Mouse (Mus musculus) lung, postnatal 0 days (tissue): ENCODE measurements around the gene Phospho1. TPM values are rescaled to one million over a fixed set of nuclear protein-coding genes. Genes with fewer than 3 reads are reported as not detected.
A peak's percentile ranks its signal among the peaks of the same experiment; 100 is the strongest.

Source experiments
- ATAC-seq: fragments of 200-750 bp; cut with Nextera tagmentation; 2 replicates; pipeline ENCODE4 v1.8.0; 2017; ENCODE audit warnings: moderate library complexity
- DNase-seq: peaks from one replicate; pipeline ENCODE4 v3.0.0-alpha.2; 2016; ENCODE audit warnings: low spot score
- H3K27ac ChIP-seq: fragments of 300-500 bp; sonication (generic); 2 replicates; pipeline ENCODE4 v1.5.1; 2014; ENCODE audit warnings: antibody characterized with exemption, mild to moderate bottlenecking, low read length, mixed read lengths
- H3K27me3 ChIP-seq: fragments of 300-500 bp; sonication (generic); replicated peaks from 2 replicates; pipeline ENCODE4 v1.6.1; 2014; ENCODE audit warnings: low read length, mixed read lengths; ENCODE audit not compliant: insufficient read depth
- H3K36me3 ChIP-seq: fragments of 300-500 bp; sonication (generic); 2 replicates; pipeline ENCODE4 v1.6.1; 2014; ENCODE audit warnings: low read length, mixed read lengths; ENCODE audit not compliant: insufficient read depth
- H3K4me1 ChIP-seq: fragments of 300-500 bp; sonication (generic); 2 replicates; pipeline ENCODE4 v1.6.1; 2014; ENCODE audit warnings: antibody characterized with exemption, low read depth, low read length, mixed read lengths; ENCODE audit not compliant: insufficient read depth
- H3K4me2 ChIP-seq: fragments of 300-500 bp; sonication (generic); replicated peaks from 2 replicates; pipeline ENCODE4 v1.6.1; 2014; ENCODE audit warnings: low read depth, mild to moderate bottlenecking, low read length, moderate library complexity, mixed read lengths
- H3K4me3 ChIP-seq: fragments of 300-500 bp; sonication (generic); 2 replicates; pipeline ENCODE4 v1.5.1; 2014; ENCODE audit warnings: low read depth, low read length
- H3K9ac ChIP-seq: fragments of 300-500 bp; sonication (generic); replicated peaks from 2 replicates; pipeline ENCODE4 v1.6.1; 2014; ENCODE audit warnings: low read depth, mild to moderate bottlenecking
- H3K9me3 ChIP-seq: fragments of 300-500 bp; sonication (generic); 2 replicates; pipeline ENCODE4 v1.6.1; 2016; ENCODE audit warnings: low read length, mixed read lengths
- CTCF ChIP-seq: IDR thresholded peaks from 2 replicates; pipeline ENCODE4 v1.5.1; 2016; ENCODE audit warnings: antibody characterized with exemption, mild to moderate bottlenecking
- EP300 ChIP-seq: IDR thresholded peaks from 2 replicates; pipeline ENCODE4 v1.6.1; 2016; ENCODE audit warnings: antibody characterized with exemption, mild to moderate bottlenecking, control low read depth
- WGBS: fragments of 180-500 bp; shearing (Covaris S2); extraction: QIAGEN DNeasy Blood & Tissue Kit; methylation state at CpG from one replicate; pipeline ENCODE4 v1.1.7; 2014; 5-methylcytosine and 5-hydroxymethylcytosine counted together
- polyA plus RNA-seq: library from polyadenylated mRNA; unstranded; fragments of >200 nt; fragmentation: Nextera tagmentation; extraction: Ambion mirVana; gene quantifications from 2 replicates; pipeline ENCODE4 v1.2.1, GENCODE M21; 2015

Phospho1 gene
- polyA plus RNA-seq, 1 experiment from 2014 or later = 1.6 TPM

DNA sequence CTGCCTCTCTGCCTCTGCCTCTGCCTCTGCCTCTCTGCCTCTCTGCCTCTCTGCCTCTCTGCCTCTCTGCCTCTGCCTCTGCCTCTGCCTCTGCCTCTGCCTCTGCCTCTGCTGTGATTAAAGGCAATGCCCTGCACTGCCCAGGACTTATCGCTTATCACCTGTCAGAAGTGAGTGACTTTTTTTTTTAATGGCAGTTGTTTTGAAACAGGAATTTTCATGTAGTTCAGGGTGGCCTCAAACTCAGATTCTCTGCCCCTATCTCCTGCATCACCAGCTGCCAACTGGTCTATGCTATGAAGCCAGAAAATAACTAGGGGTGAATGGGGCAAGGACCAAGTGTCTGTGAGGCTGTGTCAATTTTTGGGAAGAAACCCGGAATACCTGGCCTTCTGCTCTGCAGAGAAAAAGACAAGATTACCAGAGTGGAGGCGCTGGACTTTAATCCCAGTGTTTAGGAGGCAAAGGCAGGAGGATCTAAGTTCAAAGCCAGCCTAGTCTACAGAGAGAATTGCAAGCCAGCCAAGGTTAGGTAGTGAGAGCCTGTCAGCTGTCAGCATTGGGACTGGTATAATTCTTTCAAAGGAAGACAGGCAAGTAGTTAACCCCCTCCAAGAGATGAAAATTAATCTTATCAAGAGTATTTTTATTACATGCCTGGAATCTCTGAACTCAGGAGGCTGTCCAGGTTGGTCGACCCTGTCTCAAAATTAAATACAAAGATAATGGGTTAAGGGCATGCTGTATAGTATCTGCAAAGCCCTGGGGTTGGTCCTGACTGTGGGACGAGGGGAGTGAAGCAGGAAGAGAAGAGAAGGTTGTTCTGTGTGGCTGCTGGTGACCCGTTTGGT, 2.2 kb downstream of the Phospho1 start:
- 43% methylated on average over 6 of the region's 6 CpGs for WGBS
- Histone ChIP-seq H3K27me3 (peaks cover 31% of the 10 kb centered on the region), H3K27ac (no peak overlapping the region), H3K9ac (no peak overlapping the region), H3K36me3 (no peaks in the 10 kb centered on the region), H3K9me3 (no peaks in the 10 kb centered on the region), H3K4me3 (no peak overlapping the region), H3K4me1 (peaks cover 13% of the 10 kb centered on the region), H3K4me2 (no peak overlapping the region)
- DNase-seq (no peak), ATAC-seq (no peak)
- TF ChIP-seq CTCF (no peak), EP300 (no peak)

DNA sequence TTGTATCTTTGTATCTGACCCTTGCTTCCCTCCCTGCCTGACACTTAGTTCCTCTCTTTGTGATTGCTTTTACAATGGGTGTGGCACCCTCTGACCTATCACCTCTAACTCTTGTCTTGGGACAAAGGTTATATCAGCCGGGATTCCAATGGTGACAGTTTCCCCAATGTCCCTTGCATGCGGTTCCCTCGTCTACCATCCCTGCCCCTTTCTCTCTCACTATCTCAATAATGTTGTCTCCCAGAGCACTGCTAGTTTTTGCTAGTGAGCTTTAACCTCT, 2.8 kb downstream of the Phospho1 start:
- DNase-seq = no peak
- 17% methylated on average over 3 of the region's 3 CpGs for WGBS
- TF ChIP-seq CTCF (no peak), EP300 (no peak)
- Histone ChIP-seq H3K9ac (no peak overlapping the region), H3K36me3 (no peaks in the 10 kb centered on the region), H3K4me2 (no peak overlapping the region), H3K27me3 (peaks cover 34% of the 10 kb centered on the region), H3K9me3 (no peaks in the 10 kb centered on the region), H3K27ac (no peak overlapping the region), H3K4me3 (no peak overlapping the region), H3K4me1 (peaks cover 13% of the 10 kb centered on the region)
- ATAC-seq = no peak

DNA sequence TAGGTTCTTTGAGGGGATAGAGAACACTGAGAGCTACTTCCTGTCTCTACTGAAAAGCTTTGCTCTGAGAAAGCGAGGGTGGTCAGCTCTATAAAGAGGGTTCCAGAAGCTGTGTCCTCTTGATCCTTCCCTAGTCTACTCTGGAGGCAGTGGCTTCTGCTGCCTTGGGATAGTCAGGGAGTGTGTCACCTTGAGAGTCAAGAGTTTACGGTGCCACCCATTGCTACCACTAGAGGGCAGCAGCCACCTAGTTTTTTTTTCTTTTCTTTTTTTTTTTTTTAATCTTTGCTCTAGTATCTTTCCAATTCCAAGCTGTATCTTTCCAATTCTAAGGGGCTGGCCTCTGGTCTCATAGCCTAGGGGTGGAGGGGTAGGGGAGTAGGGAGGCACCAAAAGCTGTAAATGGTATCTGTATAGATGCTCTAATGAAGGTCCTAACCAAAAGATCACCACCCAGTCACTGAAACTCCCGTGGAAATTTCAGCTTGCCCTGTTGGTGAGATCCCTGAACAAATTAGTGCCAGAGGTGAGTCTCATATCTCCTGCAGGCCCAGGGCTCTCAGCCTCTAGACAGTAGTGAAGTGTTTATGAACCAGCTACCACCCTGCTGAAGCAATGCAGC, 3.3 kb downstream of the Phospho1 start:
- Histone ChIP-seq H3K27ac (no peak overlapping the region), H3K4me3 (no peak overlapping the region), H3K9ac (no peak overlapping the region), H3K36me3 (no peaks in the 10 kb centered on the region), H3K4me2 (no peak overlapping the region), H3K4me1 (peaks cover 13% of the 10 kb centered on the region), H3K27me3 (peaks cover 39% of the 10 kb centered on the region), H3K9me3 (no peaks in the 10 kb centered on the region)
- no peak for ATAC-seq
- WGBS = 15% methylated on average over 3 of the region's 3 CpGs
- DNase-seq = peak; percentile 87
- TF ChIP-seq CTCF (peak; percentile 81), EP300 (0 out of 2 replicates have a peak, but pooled peaks have one; percentile 16)

DNA sequence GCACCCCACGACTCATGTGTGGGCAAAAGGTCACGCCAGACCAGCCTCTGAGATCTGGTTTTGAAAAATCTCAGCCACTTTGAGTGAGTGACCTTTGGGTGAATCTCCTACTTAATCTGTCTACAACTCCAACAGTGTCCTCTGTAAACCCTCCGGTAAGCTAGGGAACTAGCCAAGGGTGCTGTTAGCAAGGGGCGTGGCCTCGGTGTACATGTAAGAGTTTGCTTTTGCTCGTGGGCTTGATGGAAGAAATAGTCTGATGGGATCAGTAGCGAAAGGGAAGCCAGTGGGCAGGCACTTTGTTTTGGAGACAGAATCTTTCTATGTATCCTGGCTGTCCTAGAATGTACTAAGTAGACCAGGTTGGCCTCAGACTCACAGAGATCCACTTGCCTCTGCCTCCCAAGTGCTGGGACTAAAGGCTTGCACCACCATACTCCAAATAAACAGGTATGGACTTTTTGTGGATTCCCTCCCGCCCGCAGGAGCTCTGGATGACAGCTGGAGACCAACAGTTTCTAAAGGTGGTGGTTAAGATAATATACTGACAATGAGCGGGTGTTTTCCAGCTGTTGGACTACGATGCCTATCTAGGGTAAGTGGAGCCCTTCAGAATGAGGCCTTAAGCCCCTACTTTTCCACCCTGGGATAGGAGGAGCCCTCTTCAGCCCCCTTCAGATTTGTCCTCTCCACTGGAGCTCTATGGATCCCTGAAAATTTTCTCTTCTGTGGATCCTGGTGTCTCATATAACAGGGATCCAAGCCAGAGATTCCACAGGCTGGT, 4.1 kb downstream of the Phospho1 start:
- no peak overlapping the region for H3K4me2 ChIP-seq
- H3K27me3 ChIP-seq = peaks cover 43% of the 10 kb centered on the region
- H3K36me3 ChIP-seq = no peaks in the 10 kb centered on the region
- 61% methylated on average over 11 of the region's 11 CpGs for WGBS
- no peak overlapping the region for H3K9ac ChIP-seq
- H3K4me3 ChIP-seq = no peak overlapping the region
- no peak overlapping the region for H3K27ac ChIP-seq
- no peaks in the 10 kb centered on the region for H3K9me3 ChIP-seq
- TF ChIP-seq CTCF (no peak), EP300 (no peak)
- ATAC-seq (no peak), DNase-seq (no peak)
- H3K4me1 ChIP-seq = peaks cover 13% of the 10 kb centered on the region

DNA sequence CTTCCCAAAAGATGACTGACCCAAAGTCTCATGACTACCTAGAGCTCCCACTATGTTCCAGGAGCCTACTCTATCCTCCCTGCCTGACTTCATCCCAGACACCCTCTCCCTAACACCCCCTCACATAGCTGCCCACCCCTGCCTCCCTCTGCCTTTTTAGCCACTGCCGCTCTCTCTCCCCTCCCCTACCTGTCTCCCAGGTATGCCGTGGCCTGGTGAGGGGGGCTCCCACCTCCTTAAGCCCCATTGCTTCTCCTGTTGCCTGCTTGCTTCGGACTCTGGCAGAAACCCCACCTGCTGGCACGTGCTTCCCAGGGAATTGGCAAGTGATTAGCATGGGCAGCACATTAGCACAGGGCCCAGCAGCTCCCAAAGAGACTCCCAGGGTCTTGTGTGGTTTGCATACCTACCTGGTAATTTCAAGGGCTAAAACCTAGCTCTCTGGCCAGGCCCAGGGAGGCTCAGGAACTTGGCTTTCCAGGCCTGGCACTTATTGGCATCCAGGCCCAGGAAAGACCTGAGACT, 5.3 kb downstream of the Phospho1 start:
- DNase-seq = no peak
- H3K27ac ChIP-seq = no peak overlapping the region
- no peaks in the 10 kb centered on the region for H3K36me3 ChIP-seq
- WGBS = 43% methylated on average over 4 of the region's 4 CpGs
- no peak overlapping the region for H3K4me3 ChIP-seq
- no peak overlapping the region for H3K4me2 ChIP-seq
- no peak for ATAC-seq
- no peaks in the 10 kb centered on the region for H3K9me3 ChIP-seq
- TF ChIP-seq EP300 (no peak), CTCF (no peak)
- peaks cover 43% of the 10 kb centered on the region for H3K27me3 ChIP-seq
- H3K4me1 ChIP-seq = peaks cover 19% of the 10 kb centered on the region
- H3K9ac ChIP-seq = no peak overlapping the region
